Mouse (Mus musculus) ovary, postnatal 10 days (tissue): ENCODE measurements around the gene Tead1.

Experiments used
- DNase-seq: peaks from one replicate; pipeline ENCODE4 v3.0.0; 2022; ENCODE audit warnings: low spot score

The Tead1 gene

DNA sequence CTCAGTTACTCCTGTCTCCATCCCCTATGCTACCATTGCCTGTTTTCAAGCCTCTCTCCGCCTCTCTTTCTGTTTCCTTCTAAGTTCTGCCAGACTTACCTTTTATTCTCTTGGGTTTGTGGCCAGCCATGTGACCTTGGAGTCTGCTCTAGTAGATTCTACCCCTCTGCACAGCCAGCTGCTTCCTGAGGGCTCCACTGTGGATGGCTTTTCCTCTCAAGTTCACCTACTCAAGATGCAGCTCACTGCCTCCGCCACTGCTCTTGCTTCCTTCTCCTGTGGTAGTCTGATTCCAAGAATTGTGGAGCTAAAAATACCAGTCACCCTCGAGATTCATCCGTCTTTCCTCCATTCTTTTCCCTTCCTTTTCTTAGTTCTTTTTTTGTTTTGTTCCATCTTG is 140.7 kb downstream of the Tead1 start:
- DNase-seq: no peak

DNA sequence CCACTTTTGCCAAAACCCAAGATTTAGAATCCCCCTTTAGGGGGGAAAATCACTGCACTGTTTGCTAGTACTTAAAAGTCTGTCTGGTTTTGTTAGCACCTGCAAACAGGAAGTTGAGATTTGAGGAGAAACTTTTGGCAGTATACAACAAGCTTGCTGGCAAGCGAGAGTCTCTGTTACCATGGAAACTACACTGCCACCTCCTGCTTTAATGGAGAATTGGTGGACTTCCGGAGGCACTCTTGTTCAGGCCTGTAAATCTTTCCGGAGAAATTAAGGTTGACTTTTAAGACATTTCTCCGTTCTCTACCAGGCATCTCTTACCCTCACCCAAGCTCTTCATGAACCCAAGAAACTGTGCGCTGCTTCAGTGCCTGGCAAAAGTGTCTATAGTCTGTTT is 143.8 kb downstream of the Tead1 start:
- DNase-seq: no peak

DNA sequence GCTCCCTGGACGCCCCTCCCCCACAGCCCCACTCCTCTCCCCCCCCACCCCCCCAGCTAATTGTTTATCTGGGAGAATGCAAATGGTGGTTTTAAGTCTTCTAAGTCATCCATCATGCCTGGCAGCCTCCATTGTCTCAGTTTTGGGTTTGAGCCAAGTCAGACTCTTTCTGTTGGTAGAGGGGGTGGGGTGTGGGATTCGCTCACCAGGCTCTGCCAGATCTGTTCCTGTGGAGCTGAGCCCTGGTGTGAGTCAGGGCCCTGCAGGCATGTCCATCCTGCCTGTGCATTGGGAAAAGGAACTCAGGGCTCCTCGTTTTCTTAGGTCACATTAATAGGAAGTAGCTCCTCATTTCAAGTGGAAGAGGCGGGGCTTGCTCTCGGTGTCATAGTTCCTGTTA is 144.5 kb downstream of the Tead1 start:
- peak; percentile 12 for DNase-seq

DNA sequence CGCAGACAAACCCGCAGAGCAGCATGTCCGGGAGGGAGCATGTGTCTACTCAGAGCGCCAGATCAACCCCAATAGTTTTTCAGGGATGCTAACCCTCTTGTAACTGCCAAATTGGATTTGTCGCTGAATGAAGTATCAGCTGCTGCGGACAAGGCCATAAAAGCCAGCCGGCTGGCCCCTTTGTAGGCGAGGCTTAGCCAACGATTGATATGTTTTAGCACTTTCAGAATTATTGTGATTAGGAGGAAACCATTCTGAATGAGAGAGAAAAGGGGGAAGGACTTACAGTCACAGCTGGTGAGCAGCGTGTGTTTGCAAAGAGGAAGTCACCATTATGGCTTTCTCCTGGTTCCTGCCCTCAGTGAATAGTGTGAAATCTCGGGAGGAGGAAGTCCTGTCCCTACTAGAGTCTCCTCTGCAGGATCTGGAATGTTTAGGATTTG is 146.2 kb downstream of the Tead1 start:
- no peak for DNase-seq

DNA sequence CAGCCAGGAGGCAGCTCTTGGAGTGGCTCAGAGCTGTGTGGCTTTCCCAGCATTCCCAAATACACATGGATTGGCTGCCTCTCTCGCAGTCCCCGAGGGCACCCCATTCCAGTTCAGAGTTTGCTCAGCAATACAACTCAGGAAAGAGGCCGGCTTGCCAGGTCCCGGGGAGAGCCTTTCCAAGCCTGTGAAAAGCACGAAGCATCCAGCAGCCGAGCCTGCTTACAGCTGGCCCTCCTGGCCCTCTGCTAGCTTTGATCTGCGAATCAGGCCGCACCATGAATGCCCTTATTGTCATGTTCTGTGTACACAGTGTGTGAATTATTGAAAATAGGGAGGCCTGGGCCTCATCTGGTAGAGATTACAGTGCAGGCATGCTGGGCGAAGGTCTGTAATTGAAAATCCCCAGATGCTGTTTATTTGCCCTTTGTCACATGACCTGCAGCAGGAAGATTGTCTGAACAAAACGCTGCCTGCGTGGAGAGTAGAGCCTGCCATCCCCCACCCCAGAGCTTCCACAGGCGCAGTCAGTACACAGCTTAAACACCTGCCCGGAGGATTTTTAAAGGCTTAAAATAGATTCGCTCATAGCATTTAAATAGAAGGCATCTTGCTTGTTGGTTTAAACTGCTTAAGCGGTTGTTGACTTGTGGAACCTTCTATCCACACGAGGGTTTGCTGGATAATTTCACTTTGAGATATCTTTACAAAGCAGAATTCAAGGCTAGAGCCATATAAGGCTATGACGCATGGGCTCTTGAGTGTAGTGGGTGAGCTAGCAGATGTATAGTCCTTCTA is 147.2 kb downstream of the Tead1 start:
- DNase-seq: peak; percentile 35

DNA sequence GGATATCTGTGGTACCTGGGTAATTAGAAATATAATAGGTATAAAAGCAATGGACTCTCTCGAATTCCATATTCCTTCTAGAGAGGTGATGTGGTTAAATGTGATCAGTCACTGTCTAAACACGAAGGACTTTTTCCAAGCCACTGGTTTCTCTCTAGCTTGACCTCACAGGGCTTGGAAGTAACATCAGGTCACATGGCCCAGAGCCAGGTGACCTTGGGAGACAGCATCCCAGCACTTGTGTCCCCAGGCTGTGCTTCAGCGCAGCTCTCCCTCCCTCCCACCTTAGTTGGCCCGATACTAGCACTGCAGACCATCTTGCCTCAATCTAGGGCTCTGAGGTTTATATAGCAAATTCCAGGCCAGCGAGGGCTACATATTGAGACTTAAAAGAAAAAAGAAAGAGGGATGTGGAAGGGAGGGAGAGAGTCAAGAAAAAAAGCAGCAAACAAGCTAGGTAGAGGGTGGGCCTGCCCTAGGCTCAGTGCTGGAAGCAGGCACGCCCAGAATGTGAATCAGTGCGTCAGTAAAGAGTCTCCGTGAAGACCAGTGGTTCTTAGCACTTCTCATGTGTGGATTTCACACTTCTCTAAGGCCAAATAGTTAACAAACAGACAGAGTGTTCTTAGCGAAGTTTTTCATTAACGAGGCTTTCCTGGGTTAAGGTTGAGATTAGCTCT is 149.0 kb downstream of the Tead1 start:
- no peak for DNase-seq

DNA sequence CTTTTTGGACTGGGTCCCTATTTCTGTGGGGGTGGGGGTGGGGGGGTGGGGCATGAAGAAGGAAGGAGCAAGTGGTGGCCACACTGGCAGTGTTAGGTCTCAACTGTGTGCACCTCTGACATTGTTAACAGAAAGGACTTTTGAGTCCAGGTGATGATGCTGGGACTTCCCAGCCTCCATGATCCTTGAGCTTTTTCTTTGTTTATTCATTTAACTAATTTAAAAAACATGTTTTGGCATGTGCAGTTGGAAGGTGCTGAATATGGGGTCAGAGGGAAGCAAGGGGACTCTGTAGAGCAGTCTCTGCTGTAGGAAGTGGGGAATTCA is 149.5 kb downstream of the Tead1 start:
- no peak for DNase-seq

DNA sequence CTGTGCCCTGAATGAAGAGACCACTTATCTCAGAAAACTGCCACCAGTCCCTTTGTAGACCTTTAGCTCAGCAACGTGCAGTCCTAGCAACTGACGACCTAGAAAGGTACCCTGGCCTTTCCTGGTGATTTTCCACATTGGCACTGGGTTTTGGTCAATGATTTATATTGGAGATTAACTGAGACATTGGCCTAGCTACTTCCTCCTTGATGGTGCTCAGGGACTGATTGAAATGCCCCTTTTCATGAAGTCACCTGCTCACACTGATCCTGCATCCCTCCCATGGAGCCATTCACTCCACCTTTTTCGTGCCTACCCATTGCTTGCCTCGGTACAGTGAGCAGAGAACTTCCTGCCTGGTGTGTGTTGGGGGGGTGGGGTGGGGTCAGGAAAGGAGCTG is 151.8 kb downstream of the Tead1 start:
- no peak for DNase-seq

DNA sequence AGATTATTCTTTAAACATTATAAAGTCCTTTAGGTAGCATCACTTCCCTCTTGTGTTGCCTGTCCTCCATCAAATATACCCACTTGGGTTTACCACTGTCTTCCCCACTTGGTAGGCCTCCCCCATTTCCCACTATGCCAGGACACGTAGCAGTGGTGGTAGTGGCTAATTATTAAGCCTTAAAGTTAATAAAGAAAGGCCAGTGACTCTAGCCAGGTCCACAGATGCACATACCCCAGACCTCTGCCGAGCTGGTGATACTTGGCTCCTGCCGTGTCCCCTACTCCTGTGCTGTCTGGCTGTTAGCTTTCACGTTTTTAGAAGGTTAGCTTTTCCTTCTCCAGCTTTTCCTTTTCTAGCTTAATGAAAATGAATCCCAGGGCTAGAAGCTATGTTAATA is 152.3 kb downstream of the Tead1 start:
- DNase-seq: no peak

DNA sequence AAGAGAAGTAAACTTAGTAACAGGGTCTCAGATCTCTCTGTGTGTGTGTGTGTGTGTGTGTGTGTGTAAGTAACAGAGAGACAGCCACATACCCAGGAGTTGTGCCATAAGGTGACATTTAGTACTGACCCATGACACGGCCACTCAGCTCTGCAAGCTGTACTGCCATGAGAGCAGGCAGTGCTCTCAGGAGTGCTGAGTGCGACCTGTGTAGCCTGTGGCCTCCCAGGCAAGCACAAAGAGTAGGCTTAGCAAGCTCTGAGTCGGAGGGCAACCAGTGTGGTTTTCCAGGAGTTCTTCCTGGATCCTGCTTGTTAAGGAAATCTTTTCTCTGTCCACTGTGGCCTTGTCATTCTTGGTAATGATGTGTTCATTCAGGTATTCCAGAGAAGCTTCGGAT is 154.0 kb downstream of the Tead1 start:
- DNase-seq: no peak

DNA sequence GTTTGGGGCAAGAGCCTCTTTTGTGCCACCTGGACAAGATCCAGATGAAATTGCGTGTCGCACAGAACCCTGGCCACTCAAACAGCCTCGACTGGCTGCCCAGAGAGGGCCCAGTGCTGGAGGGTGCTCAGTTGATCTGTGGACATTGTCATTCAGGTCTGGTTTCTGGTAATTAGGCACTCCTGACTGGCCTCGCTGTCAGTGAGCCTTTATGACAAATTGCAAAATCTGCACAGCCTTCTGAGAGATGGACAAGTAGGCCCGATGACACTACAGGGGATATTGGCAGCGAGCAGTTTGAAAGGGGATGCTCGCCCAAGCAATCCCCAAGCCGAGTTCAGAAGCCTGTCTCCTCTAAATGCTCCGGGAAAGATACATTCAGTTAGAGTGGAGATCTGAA is 157.0 kb downstream of the Tead1 start:
- no peak for DNase-seq

DNA sequence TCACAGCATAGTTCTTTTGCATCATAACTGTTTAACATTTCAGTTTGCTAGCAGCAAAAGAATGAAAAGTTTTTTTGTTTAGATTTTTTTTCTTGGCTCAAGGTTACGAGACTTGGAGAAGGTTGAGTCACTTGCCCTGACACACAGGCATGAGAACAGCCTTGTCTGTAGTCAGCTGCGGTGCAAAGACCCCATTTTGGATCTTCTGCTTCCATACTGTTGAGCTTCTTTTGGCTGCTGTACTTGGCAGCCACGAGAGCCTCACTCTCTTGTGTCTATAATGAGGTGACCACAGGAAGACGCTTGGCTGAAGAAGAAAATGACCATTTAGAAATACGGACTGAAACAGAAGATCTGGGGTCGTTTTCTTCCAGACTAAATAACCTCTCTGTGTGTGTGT is 159.0 kb downstream of the Tead1 start:
- no peak for DNase-seq

DNA sequence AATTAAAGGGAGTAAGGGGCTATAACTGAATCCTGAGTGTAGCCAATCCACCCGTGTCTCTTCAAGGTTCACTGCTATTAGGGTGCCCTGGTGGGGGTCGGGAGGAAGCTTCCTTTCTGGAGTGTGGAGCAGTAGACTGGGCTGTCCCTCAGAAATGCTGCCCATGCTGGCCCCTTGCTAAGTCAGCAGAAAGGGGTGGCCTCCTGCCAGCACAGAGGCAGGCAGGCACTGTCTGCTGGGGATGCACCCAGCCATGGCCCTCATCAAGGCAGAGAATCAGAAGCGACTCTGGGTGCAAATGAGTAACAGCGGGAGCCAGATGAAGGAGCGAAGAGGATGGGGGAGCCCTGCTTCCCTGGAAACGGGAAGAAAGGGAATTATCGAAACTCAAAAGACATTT is 161.2 kb downstream of the Tead1 start:
- DNase-seq: no peak

DNA sequence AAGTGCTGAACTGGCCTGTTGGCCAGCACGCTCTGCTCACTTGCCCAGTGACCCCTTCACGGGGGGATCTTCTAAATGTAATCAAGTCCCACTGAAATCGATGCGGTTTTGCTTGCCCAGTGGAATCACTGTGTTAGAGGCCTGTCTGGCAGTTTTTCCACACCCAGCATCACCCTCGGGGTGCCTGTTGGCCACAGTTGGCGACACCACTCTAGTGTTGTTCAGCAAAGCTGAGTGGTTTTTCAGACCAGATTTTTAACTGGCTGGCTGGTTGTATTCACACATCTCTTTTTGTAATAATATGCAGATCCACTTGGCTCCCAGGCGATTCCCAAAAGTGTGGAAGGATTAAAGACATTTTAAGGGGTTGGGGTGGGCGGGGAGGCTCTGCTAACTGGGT is 161.8 kb downstream of the Tead1 start:
- DNase-seq: no peak

DNA sequence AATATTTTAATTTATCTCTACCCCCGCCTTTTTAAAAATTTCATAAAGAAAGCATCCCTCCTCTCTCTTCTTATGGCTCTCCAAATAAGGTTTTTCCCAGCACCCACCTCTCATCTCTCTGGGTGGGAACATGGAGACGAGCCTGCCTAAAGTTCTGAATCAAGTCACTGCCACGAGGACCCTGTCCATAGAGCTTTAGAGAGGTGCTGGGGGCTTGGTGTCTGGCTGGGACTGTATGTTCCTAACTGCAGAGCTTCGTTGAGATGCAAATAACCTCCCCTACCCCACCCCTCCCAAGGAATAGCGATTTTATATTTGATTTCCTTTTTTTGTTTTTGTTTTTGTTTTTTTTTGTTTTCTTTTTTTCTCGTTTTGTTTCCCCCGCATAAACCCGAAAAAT is 162.4 kb downstream of the Tead1 start:
- DNase-seq: no peak

DNA sequence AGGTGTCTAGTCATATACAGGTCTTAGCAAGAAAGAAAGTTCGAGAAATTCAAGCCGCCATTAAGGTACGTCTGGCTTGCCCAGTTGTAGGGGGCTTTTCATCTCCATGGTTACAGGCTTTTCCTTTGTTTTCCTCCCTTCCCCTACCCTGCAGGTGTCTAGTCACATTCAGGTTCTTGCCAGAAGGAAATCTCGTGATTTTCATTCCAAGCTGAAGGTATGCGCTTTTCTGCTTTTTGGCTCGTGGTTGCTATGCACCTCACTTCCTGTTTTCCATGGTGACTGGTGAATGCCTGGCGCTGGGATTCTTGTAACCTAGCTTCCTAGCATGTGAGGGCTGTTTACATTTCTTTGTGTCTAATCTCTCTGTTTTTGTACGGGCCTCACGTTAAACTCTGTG is 162.8 kb downstream of the Tead1 start:
- no peak for DNase-seq

DNA sequence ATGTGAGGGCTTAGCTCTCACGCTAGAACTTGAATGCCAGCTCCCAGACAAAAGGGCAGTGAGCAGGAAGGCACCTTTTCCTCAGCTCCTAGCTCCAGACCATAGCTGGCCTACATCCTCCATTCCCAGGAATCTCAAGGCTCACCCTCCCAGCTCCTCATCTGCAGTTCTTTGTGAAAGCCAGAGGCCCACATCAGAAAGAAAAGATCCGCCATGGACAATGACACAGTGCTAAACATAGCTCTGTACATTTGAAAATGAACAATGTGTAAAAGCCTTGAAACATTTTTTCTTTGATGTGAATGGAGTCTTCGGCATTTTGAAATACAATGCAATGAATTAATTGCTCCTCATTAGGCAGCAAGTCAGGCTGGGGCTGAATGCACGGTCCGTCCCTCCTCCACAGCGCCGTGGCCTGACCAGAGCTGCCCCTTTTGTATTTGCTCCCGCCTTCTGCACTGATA is 172.2 kb downstream of the Tead1 start:
- DNase-seq: no peak

DNA sequence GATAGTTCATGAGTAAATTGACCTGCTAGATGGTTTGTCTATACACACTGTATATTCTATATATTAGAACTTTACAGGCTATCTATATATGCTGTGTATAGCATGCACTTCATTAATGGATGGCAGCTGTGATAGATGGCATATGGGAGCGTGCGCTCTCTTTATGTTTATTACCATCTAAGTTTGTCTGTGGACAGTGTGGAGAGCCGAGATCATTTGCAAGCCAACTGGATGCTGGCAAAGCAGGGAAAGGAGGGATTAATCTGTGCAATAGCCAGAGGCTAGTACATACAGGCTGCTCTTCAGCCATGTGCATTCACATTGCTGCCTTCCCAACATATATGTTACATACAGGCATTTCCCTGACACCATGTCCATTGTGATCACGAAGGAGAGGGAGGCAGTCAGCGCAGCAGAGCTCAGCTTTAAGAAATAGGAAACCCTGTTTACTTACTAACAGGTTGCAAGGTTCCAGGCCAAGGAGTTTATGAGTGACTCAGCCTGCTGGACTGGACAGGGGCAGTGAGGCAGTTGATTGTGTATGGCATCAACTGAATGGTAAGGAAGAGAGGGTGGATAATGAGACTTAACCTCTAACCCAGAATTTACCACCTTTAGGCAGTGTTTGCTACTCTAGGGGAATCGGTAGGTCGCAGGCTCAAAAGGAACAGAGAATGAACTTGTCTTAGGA is 173.2 kb downstream of the Tead1 start:
- DNase-seq: no peak

DNA sequence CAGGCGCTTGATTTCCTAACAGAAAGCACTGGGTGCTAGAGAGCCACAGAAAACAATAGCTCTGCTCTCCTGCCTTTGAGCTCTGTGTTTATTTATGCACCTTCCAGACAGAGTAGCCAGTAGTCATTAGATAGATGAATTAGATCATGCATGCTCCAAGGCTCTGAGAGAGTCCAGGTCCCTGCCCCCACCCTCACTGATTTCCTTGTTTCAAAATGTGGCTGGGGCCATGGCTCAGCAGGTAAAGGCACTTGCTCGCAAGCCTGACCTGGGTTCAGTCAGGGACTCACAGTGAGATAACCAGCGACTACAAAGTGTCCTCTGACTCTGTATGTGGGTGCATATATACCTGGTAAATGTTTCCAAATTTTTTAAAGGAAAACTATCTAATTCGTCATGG is 174.7 kb downstream of the Tead1 start:
- DNase-seq: no peak

DNA sequence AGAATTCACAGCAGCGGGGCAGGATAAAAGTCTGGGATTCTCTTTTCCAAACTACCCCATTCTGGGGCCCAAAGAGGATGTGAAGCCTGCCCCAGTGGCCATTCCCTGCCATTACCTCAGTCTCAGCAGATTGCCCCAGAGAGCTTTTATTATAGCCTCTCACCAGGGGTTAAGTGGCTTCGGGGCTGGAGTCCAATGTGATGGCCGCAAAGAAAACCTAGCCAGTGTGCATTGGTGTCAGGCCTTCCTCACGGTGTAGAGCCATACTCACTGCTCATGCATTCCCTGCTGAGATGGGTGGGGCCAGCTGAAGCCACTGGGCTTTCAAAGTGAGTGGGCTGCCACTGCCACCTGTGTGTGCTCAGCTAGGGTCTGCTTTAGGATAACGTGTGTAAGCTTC is 175.4 kb downstream of the Tead1 start:
- DNase-seq: no peak

DNA sequence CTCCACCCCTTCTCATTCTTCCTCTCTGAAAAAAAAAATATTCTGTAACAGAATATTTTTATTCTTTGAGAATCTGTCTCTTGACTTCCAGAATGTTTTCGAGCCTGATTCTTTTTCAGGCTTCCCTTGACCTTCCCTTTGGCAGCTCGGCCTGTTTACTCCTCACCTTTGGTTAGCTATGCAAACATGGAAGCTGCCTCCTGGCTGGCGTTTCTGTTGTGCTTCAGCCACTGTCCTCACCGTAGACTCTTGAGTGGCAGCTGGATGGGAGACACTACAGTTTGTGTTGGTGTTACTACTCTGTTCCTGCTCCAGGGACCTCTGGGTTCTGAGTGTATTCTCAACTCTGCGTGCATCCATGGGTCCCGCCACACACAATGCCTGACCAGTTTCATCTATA is 176.3 kb downstream of the Tead1 start:
- DNase-seq: no peak

DNA sequence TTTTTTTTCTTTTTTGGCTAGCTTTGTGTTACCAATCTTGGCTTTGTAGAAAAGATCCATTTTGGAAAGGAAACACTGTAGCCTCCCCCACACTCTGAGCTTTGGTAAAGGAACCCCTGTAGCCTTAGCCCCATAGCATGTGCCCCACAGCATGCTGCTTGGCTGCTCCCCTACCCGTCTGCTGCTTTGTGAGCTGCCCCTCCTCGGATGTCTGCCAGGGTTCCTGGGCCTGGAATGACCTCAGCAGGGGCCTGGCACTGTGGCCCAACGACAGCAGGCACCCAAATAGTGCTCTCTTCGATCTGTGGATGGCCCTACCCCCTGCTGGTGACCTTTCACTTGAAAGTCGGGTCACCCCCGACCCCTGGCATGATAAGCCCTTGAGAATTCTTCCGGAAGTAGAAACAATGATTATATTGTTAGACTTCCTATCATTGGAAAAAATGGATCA is 177.0 kb downstream of the Tead1 start:
- DNase-seq: no peak

DNA sequence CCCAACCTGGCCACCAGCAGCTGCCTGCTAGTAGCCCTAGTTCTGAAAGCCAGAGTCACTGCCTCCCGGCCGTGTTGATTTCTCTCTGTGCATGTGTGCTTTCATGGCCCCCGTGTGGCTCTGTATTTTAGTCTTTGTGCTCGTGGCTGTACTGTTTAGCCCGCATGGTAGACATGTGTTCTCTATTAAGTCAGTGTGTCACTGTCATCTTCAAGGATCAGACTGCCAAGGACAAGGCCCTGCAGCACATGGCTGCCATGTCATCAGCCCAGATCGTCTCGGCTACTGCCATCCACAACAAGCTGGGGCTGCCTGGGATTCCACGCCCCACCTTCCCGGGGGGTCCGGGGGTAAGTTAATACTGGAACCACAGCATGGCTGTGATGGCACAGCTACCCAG is 177.5 kb downstream of the Tead1 start:
- DNase-seq: no peak
